ENCODE assay signal across 18 mouse cellular contexts in the genomic region with DNA sequence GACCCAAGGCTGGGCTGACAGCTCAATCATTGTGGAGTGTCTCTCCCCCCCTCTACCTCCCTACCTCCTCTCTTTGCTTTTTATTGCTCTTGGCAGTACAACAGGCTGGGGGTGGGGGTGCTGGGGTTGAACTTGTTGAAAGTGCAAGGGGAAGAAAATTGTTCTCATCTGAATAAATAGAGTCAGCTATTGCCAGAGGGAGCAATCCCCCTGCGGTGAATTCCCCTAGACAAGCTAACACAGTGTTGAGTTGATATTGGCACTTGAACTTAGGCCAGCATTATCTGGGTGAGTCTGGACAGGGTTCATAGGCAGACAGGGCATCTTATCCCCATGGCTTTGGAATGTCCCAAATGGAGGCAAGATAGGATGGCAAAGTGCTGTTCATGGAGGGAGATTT.
DNase-seq lines count a peak whose midpoint lies in the region; ATAC-seq and TF ChIP-seq lines count a peak whose summit lies in the region.
"Had no signal": no experiment of that assay in that cellular context is flagged by ENCODE, and none has a peak within 500 bp of the region (broad histone marks: within the 10 kb centered on the region; RNA-seq: fewer than 3 reads in every experiment).

No protein-coding gene starts in this region.

- H3K4me3 ChIP-seq in hindbrain, postnatal 0 days (ENCODE audit: low read length), result no peak overlapping the region
- no peak overlapping the region for H3K4me3 ChIP-seq in hindbrain, embryonic 12.5 days
- no peak overlapping the region for H3K4me3 ChIP-seq in embryonic facial prominence, embryonic 10.5 days
- H3K4me3 ChIP-seq in heart, embryonic 14.5 days (ENCODE audit: control insufficient read depth in 1 of 2, insufficient read depth in 1 of 2, low read depth in 1 of 2, low read length in 2 of 2), result no peak overlapping the region
- H3K4me3 ChIP-seq in hindbrain, embryonic 11.5 days (ENCODE audit: low read depth, low read length), result no peak overlapping the region
- H3K4me3 ChIP-seq: forebrain, embryonic 10.5 days; layer of hippocampus, adult 2 months; left cerebral cortex, adult 2 months; limb, embryonic 13.5 days; midbrain, embryonic 13.5 days had no signal

- H3K4me1 ChIP-seq in hindbrain, postnatal 0 days (ENCODE audit: insufficient read depth, low read length), result no peaks in the 10 kb centered on the region
- no peaks in the 10 kb centered on the region for H3K4me1 ChIP-seq in hindbrain, embryonic 12.5 days
- H3K4me1 ChIP-seq in embryonic facial prominence, embryonic 10.5 days, result peaks cover 15% of the 10 kb centered on the region
- H3K4me1 ChIP-seq in heart, embryonic 14.5 days (ENCODE audit: control insufficient read depth in 2 of 2, insufficient read depth in 2 of 2, low read length in 2 of 2), result peaks cover 13 to 14% of the 10 kb centered on the region in 2 experiments
- H3K4me1 ChIP-seq in hindbrain, embryonic 11.5 days (replicated peaks; ENCODE audit: control insufficient read depth, insufficient read depth, low read length), result no peaks in the 10 kb centered on the region
- H3K4me1 ChIP-seq: midbrain, embryonic 13.5 days had no signal

- DNase-seq in hindbrain, postnatal 0 days (ENCODE audit: low spot score), result peak; percentile 6
- peak; percentile 48 for DNase-seq in adipocyte (ENCODE audit: low spot score)
- peak; percentile 43 for DNase-seq in embryonic facial prominence, embryonic 10.5 days (ENCODE audit: low spot score)
- no peak for DNase-seq in yolk sac, embryonic 10.5 days (ENCODE audit: low spot score)
- DNase-seq in hindbrain, embryonic 11.5 days (ENCODE audit: low spot score), result no peak
- DNase-seq: adrenal gland, postnatal 10 days; lung, adult 2 months; right cerebral cortex, postnatal 4 days had no signal

- no peak overlapping the region for H3K4me2 ChIP-seq in hindbrain, postnatal 0 days (ENCODE audit: low read depth, low read length)
- H3K4me2 ChIP-seq in hindbrain, embryonic 12.5 days (replicated peaks), result no peak overlapping the region
- H3K4me2 ChIP-seq in heart, embryonic 14.5 days (ENCODE audit: low read length), result no peak overlapping the region
- H3K4me2 ChIP-seq in hindbrain, embryonic 11.5 days (replicated peaks; ENCODE audit: low read depth, low read length), result no peak overlapping the region
- H3K4me2 ChIP-seq: limb, embryonic 13.5 days; midbrain, embryonic 13.5 days had no signal

- 57% methylated on average over 1 of the region's 1 CpGs for WGBS in hindbrain, postnatal 0 days
- WGBS in hindbrain, embryonic 12.5 days, result 77% methylated on average over 1 of the region's 1 CpGs
- WGBS in embryonic facial prominence, embryonic 10.5 days, result 48% methylated on average over 1 of the region's 1 CpGs
- WGBS in heart, embryonic 14.5 days, result 37% methylated on average over 1 of the region's 1 CpGs
- WGBS in hindbrain, embryonic 11.5 days, result 84% methylated on average over 1 of the region's 1 CpGs

- ATAC-seq in hindbrain, postnatal 0 days, result no peak
- no peak for ATAC-seq in hindbrain, embryonic 12.5 days (ENCODE audit: low FRiP score)
- ATAC-seq in heart, embryonic 14.5 days (ENCODE audit: insufficient number of reproducible peaks, insufficient read depth, low FRiP score, low read depth), result peak; percentile 50
- ATAC-seq in hindbrain, embryonic 11.5 days (ENCODE audit: low FRiP score), result no peak
- no peak for ATAC-seq in CD4-positive, CD25-positive, alpha-beta regulatory T cell, adult 4 months
- ATAC-seq: midbrain, embryonic 13.5 days had no signal

- no peak overlapping the region for H3K27ac ChIP-seq in hindbrain, postnatal 0 days
- no peak overlapping the region for H3K27ac ChIP-seq in hindbrain, embryonic 12.5 days
- H3K27ac ChIP-seq in embryonic facial prominence, embryonic 10.5 days (replicated peaks), result 0 out of 2 replicates have a peak overlapping the region, but pooled peaks have one; percentile 4
- peak overlapping the region in 1 of 2 experiments; percentile 30; a peak in 1 of 4 replicates for H3K27ac ChIP-seq in heart, embryonic 14.5 days (replicated peaks in 1 of 2; ENCODE audit: control insufficient read depth in 1 of 2, insufficient read depth in 1 of 2, low read depth in 2 of 2, low read length in 2 of 2)
- H3K27ac ChIP-seq in hindbrain, embryonic 11.5 days (ENCODE audit: low read depth, low read length), result no peak overlapping the region
- H3K27ac ChIP-seq: forebrain, embryonic 10.5 days; layer of hippocampus, adult 2 months; left cerebral cortex, adult 2 months; limb, embryonic 13.5 days; macrophage; midbrain, embryonic 13.5 days had no signal

- no peak for TF ChIP-seq CTCF in hindbrain, postnatal 0 days (IDR thresholded peaks at IDR 0.05; ENCODE audit: low read depth)

- no peaks in the 10 kb centered on the region for H3K36me3 ChIP-seq in hindbrain, postnatal 0 days (ENCODE audit: insufficient read depth, low read length)
- H3K36me3 ChIP-seq in hindbrain, embryonic 12.5 days, result no peaks in the 10 kb centered on the region
- H3K36me3 ChIP-seq in embryonic facial prominence, embryonic 10.5 days (replicated peaks), result no peaks in the 10 kb centered on the region
- H3K36me3 ChIP-seq in heart, embryonic 14.5 days (ENCODE audit: control insufficient read depth, insufficient read depth, low read length), result no peaks in the 10 kb centered on the region
- H3K36me3 ChIP-seq in hindbrain, embryonic 11.5 days (ENCODE audit: control insufficient read depth, insufficient read depth, low read length), result no peaks in the 10 kb centered on the region
- H3K36me3 ChIP-seq: forebrain, embryonic 10.5 days; G1E; limb, embryonic 13.5 days; midbrain, embryonic 13.5 days had no signal

- no peak overlapping the region for H3K9ac ChIP-seq in hindbrain, postnatal 0 days (replicated peaks; ENCODE audit: low read length)
- no peak overlapping the region for H3K9ac ChIP-seq in hindbrain, embryonic 12.5 days
- no peak overlapping the region for H3K9ac ChIP-seq in heart, embryonic 14.5 days (ENCODE audit: low read length)
- H3K9ac ChIP-seq in hindbrain, embryonic 11.5 days (ENCODE audit: low read depth, low read length), result no peak overlapping the region
- H3K9ac ChIP-seq: limb, embryonic 13.5 days; midbrain, embryonic 13.5 days had no signal

- H3K9me3 ChIP-seq in hindbrain, postnatal 0 days (ENCODE audit: low read length), result no peaks in the 10 kb centered on the region
- no peaks in the 10 kb centered on the region for H3K9me3 ChIP-seq in hindbrain, embryonic 12.5 days (replicated peaks)
- peaks cover 2% of the 10 kb centered on the region; the same call in 1 of the 2 replicates for H3K9me3 ChIP-seq in embryonic facial prominence, embryonic 10.5 days
- H3K9me3 ChIP-seq in heart, embryonic 14.5 days (ENCODE audit: control insufficient read depth, low read length), result no peaks in the 10 kb centered on the region
- H3K9me3 ChIP-seq in hindbrain, embryonic 11.5 days (ENCODE audit: control insufficient read depth, low read length), result no peaks in the 10 kb centered on the region
- H3K9me3 ChIP-seq: G1E; limb, embryonic 13.5 days; midbrain, embryonic 13.5 days had no signal

- no peaks in the 10 kb centered on the region for H3K27me3 ChIP-seq in hindbrain, postnatal 0 days (ENCODE audit: insufficient read depth, low read length)
- no peaks in the 10 kb centered on the region for H3K27me3 ChIP-seq in hindbrain, embryonic 12.5 days
- no peaks in the 10 kb centered on the region for H3K27me3 ChIP-seq in embryonic facial prominence, embryonic 10.5 days (replicated peaks; ENCODE audit: low read depth, poor library complexity, severe bottlenecking)
- no peaks in the 10 kb centered on the region for H3K27me3 ChIP-seq in heart, embryonic 14.5 days (ENCODE audit: control insufficient read depth, insufficient read depth, low read length)
- no peaks in the 10 kb centered on the region for H3K27me3 ChIP-seq in hindbrain, embryonic 11.5 days (ENCODE audit: control insufficient read depth, insufficient read depth, low read length)
- H3K27me3 ChIP-seq: limb, embryonic 13.5 days; midbrain, embryonic 13.5 days had no signal

Comparison
In these comparisons a context has a peak if more than half of its experiments do, and no peak if none do; other contexts are left out.
1. DNase-seq: peak in hindbrain, postnatal 0 days (single experiment), adipocyte (single experiment) and embryonic facial prominence, embryonic 10.5 days (single experiment); none in yolk sac, embryonic 10.5 days (single experiment) and hindbrain, embryonic 11.5 days (single experiment).